Mouse (Mus musculus) CH12.LX (cell line): ENCODE measurements around the gene Fam49a. TPM values are rescaled to one million over a fixed set of nuclear protein-coding genes. Genes with fewer than 3 reads are reported as not detected.
A peak's percentile ranks its signal among the peaks of the same experiment; 100 is the strongest.

Experiments used
- DNase-seq: peaks from one replicate; pipeline ENCODE4 v3.0.0-alpha.2; 2013; ENCODE audit errors: extremely low read depth
- H3K27ac ChIP-seq: 2 replicates; pipeline ENCODE4 v1.5.1; 2012; ENCODE audit warnings: low read depth, mild to moderate bottlenecking, control low read depth, moderate library complexity; ENCODE audit not compliant: insufficient read depth
- H3K27me3 ChIP-seq: replicated peaks from 2 replicates; pipeline ENCODE3; 2012; ENCODE audit warnings: inconsistent platforms
- H3K36me3 ChIP-seq, 2 experiments: replicated peaks in 1 of 2; 2 replicates each; pipeline versions ENCODE3 to v1.6.1; 2012; ENCODE audit warnings: inconsistent platforms in 1 of 2, low read length in 1 of 2, mild to moderate bottlenecking in 1 of 2, mixed read lengths in 1 of 2, moderate library complexity in 1 of 2; ENCODE audit not compliant: control insufficient read depth in 1 of 2, insufficient read depth in 1 of 2
- H3K4me1 ChIP-seq, 2 experiments: 2 replicates each; pipeline ENCODE4 v1.6.1; 2012; ENCODE audit warnings: inconsistent platforms in 1 of 2, moderate library complexity in 1 of 2; ENCODE audit not compliant: insufficient read depth in 2 of 2, control insufficient read depth in 1 of 2
- H3K4me2 ChIP-seq: 2 replicates; pipeline ENCODE4 v1.6.1; 2012; ENCODE audit warnings: low read depth, mild to moderate bottlenecking, control low read depth; ENCODE audit not compliant: poor library complexity, insufficient read depth, severe bottlenecking
- H3K4me3 ChIP-seq, 3 experiments: fragments of 150-350 bp in 1 of 3; sonication (generic) in 1 of 3; replicated peaks in 1 of 3; 2 replicates each; pipeline versions ENCODE3 to v1.5.1; 2011 to 2012; ENCODE audit warnings: low read depth in 2 of 3, low read length in 2 of 3, mild to moderate bottlenecking in 2 of 3, moderate library complexity in 2 of 3, control low read depth in 1 of 3, improper control_type of control experiment in 1 of 3, inconsistent platforms in 1 of 3, mixed read lengths in 1 of 3; ENCODE audit not compliant: poor library complexity in 1 of 3
- H3K79me2 ChIP-seq: replicated peaks from 2 replicates; pipeline ENCODE4 v1.6.1; 2012; ENCODE audit warnings: mild to moderate bottlenecking, moderate library complexity; ENCODE audit not compliant: control insufficient read depth, poor library complexity, insufficient read depth, severe bottlenecking; ENCODE audit errors: extremely low read depth
- H3K9ac ChIP-seq: 2 replicates; pipeline ENCODE4 v1.6.1; 2012; ENCODE audit warnings: low read depth, mild to moderate bottlenecking, control low read depth, moderate library complexity; ENCODE audit not compliant: insufficient read depth
- H3K9me3 ChIP-seq: replicated peaks from 2 replicates; pipeline ENCODE3; 2012; ENCODE audit warnings: low read length, inconsistent platforms, mixed read lengths
- BHLHE40 ChIP-seq: IDR thresholded peaks from 2 replicates; pipeline ENCODE4 v1.6.1; 2011; ENCODE audit warnings: mild to moderate bottlenecking, low read depth, low read length, improper control_type of control experiment
- CHD1 ChIP-seq: IDR thresholded peaks from 2 replicates; pipeline ENCODE4 v1.6.1; 2012; ENCODE audit warnings: low read depth, low read length, improper control_type of control experiment, inconsistent platforms
- CHD2 ChIP-seq: IDR thresholded peaks from 2 replicates; pipeline ENCODE4 v1.6.1; 2011; ENCODE audit warnings: low read length, improper control_type of control experiment
- CTCF ChIP-seq, 2 experiments: IDR thresholded peaks in 1 of 2; conservative IDR thresholded peaks in 1 of 2; 2 replicates each; pipeline ENCODE4 v1.5.1; 2011 to 2012; ENCODE audit warnings: low read depth in 2 of 2, low read length in 2 of 2, improper control_type of control experiment in 1 of 2, inconsistent platforms in 1 of 2, mild to moderate bottlenecking in 1 of 2, moderate library complexity in 1 of 2
- E2F4 ChIP-seq: IDR thresholded peaks from 2 replicates; pipeline ENCODE4 v1.6.1; 2011; ENCODE audit warnings: low read depth, low read length, improper control_type of control experiment; ENCODE audit not compliant: insufficient replicate concordance
- ELF1 ChIP-seq: IDR thresholded peaks from 2 replicates; pipeline ENCODE4 v1.6.1; 2014; ENCODE audit warnings: low read depth, mild to moderate bottlenecking, inconsistent platforms, low read length, improper control_type of control experiment
- EP300 ChIP-seq: IDR thresholded peaks from 2 replicates; pipeline ENCODE4 v1.6.1; 2011; ENCODE audit warnings: low read length, improper control_type of control experiment
- GABPA ChIP-seq: IDR thresholded peaks from 2 replicates; pipeline ENCODE4 v1.6.1; 2012; ENCODE audit warnings: low read depth, low read length, improper control_type of control experiment, inconsistent platforms; ENCODE audit not compliant: insufficient replicate concordance
- HCFC1 ChIP-seq: IDR thresholded peaks from 2 replicates; pipeline ENCODE4 v1.6.1; 2012; ENCODE audit warnings: low read depth, mild to moderate bottlenecking, inconsistent platforms, low read length, improper control_type of control experiment
- IRF4 ChIP-seq: IDR thresholded peaks from 2 replicates; pipeline ENCODE4 v1.6.1; 2014; ENCODE audit warnings: low read depth, mild to moderate bottlenecking, inconsistent platforms, low read length, improper control_type of control experiment
- JUN ChIP-seq: IDR thresholded peaks from 2 replicates; pipeline ENCODE4 v1.6.1; 2011; ENCODE audit warnings: low read depth, mild to moderate bottlenecking, low read length, improper control_type of control experiment, moderate library complexity; ENCODE audit not compliant: insufficient read depth
- JUND ChIP-seq: conservative IDR thresholded peaks from 2 replicates; pipeline ENCODE4 v1.6.1; 2011; ENCODE audit warnings: low read depth, low read length, improper control_type of control experiment
- KAT2A ChIP-seq: IDR thresholded peaks from 2 replicates; pipeline ENCODE4 v1.6.1; 2012; ENCODE audit warnings: low read length, improper control_type of control experiment, inconsistent platforms; ENCODE audit not compliant: insufficient replicate concordance
- MEF2A ChIP-seq: IDR thresholded peaks from 2 replicates; pipeline ENCODE4 v1.6.1; 2014; ENCODE audit warnings: low read depth, mild to moderate bottlenecking, inconsistent platforms, low read length, improper control_type of control experiment, borderline replicate concordance
- MYC ChIP-seq: IDR thresholded peaks from 2 replicates; pipeline ENCODE4 v1.6.1; 2011; ENCODE audit warnings: low read depth, mild to moderate bottlenecking, improper control_type of control experiment, low read length
- NRF1 ChIP-seq: IDR thresholded peaks from 2 replicates; pipeline ENCODE4 v1.6.1; 2014; ENCODE audit warnings: low read depth, mild to moderate bottlenecking, inconsistent platforms, low read length, improper control_type of control experiment, moderate library complexity
- RAD21 ChIP-seq: IDR thresholded peaks from 2 replicates; pipeline ENCODE4 v1.6.1; 2011; ENCODE audit warnings: low read depth, mild to moderate bottlenecking, low read length, improper control_type of control experiment, moderate library complexity
- SIN3A ChIP-seq: IDR thresholded peaks from 2 replicates; pipeline ENCODE4 v1.6.1; 2012; ENCODE audit warnings: low read length, improper control_type of control experiment, inconsistent platforms
- SMC3 ChIP-seq: IDR thresholded peaks from 2 replicates; pipeline ENCODE4 v1.6.1; 2011; ENCODE audit warnings: low read depth, low read length, improper control_type of control experiment
- TCF12 ChIP-seq: IDR thresholded peaks from 2 replicates; pipeline ENCODE4 v1.6.1; 2014; ENCODE audit warnings: low read depth, mild to moderate bottlenecking, inconsistent platforms, low read length, improper control_type of control experiment
- UBTF ChIP-seq: IDR thresholded peaks from 2 replicates; pipeline ENCODE4 v1.6.1; 2012; ENCODE audit warnings: low read depth, mild to moderate bottlenecking, inconsistent platforms, low read length, improper control_type of control experiment, moderate library complexity
- USF2 ChIP-seq: conservative IDR thresholded peaks from 2 replicates; pipeline ENCODE4 v1.6.1; 2011; ENCODE audit warnings: low read depth, low read length, improper control_type of control experiment
- ZMIZ1 ChIP-seq: IDR thresholded peaks from 2 replicates; pipeline ENCODE4 v1.6.1; 2012; ENCODE audit warnings: low read depth, mild to moderate bottlenecking, inconsistent platforms, low read length, improper control_type of control experiment
- ZNF384 ChIP-seq: IDR thresholded peaks from 2 replicates; pipeline ENCODE4 v1.6.1; 2012; ENCODE audit warnings: low read depth, low read length, improper control_type of control experiment, inconsistent platforms
- dilution Hi-C: fragments of 300-500 bp; cut with MboI; formaldehyde crosslinking; loops from 2 replicates; pipeline ENCODE4 v1.14.3; 2020; ENCODE audit warnings: low sequenced_read_pairs; ENCODE audit not compliant: extremely low pct_unique_long_range_greater_than_20kb, extremely low pct_ligation_motif_present
- in situ Hi-C: fragments of 300-500 bp; cut with MboI; formaldehyde crosslinking; loops from 3 replicates; pipeline ENCODE4 v1.14.3; 2019; ENCODE audit warnings: low sequenced_read_pairs, low pct_ligation_motif_present, low pct_unique_long_range_greater_than_20kb, mixed read lengths
- polyA plus RNA-seq: library from polyadenylated mRNA; unstranded; fragments of >175 nt; gene quantifications from 2 replicates; pipeline ENCODE4 v1.2.1, GENCODE M21; 2012; ENCODE audit warnings: low read depth; ENCODE audit not compliant: insufficient read length
- total RNA-seq, 2 experiments: library from RNA; depleted of rRNA; stranded (reverse); fragments of 300-350 nt in 1 of 2; fragments of >200 nt in 1 of 2; gene quantifications; 2 replicates each; pipeline ENCODE4 v1.2.3; 2012 to 2014

Fam49a gene
- total and polyA plus RNA-seq, 3 experiments = 11.4 to 21.3 (median 17.9) TPM

- in situ Hi-C loops = no loop called here
- peak; percentile 50 for DNase-seq
These were observed 51.5 kb downstream of the Fam49a start for GRCm38 (mm10) chr12:12313437-12313836.

DNA sequence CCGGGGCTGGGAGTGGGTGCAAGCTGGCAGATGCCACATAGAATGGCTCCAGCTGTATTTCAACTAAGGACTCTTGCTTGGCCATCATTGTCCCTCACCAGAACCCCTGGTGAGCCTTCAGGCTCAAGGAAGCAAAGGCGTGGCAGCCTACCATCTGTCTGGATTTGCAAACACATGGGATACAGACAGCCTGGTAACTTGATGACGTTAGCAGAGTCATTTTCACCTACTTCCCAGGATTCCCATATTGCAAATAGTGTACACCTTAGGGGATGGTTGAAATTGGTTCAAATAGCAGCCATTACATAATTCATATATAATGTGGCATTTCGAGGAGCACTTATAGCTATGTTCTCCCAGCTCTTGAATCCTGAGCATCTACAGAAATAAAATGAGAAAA, 52.0 kb downstream of the Fam49a start:
- DNase-seq = no peak
- Histone ChIP-seq H3K4me1 (peaks cover 0 to 44% of the 10 kb centered on the region in 2 experiments; a peak in 2 of 4 replicates), H3K27me3 (no peaks in the 10 kb centered on the region), H3K9me3 (no peaks in the 10 kb centered on the region), H3K36me3 (peaks cover 0 to 57% of the 10 kb centered on the region in 2 experiments), H3K79me2 (no peaks in the 10 kb centered on the region), H3K27ac (no peak overlapping the region), H3K4me2 (no peak overlapping the region), H3K4me3 (no peak overlapping the region), H3K9ac (no peak overlapping the region)
- TF ChIP-seq E2F4 (no peak), UBTF (no peak), JUND (no peak), KAT2A (no peak), NRF1 (no peak), JUN (no peak)
- in situ Hi-C loops (no loop called here), dilution Hi-C loops (no loop called here)

More at GRCm38 (mm10) chr12:12313437-12313836, 51.5 kb downstream of the Fam49a start:
- Histone ChIP-seq H3K4me2 (no peak overlapping the region), H3K9me3 (no peaks in the 10 kb centered on the region), H3K27ac (no peak overlapping the region), H3K36me3 (peaks cover 0 to 52% of the 10 kb centered on the region in 2 experiments), H3K27me3 (no peaks in the 10 kb centered on the region), H3K9ac (no peak overlapping the region), H3K4me3 (no peak overlapping the region), H3K79me2 (no peaks in the 10 kb centered on the region), H3K4me1 (peaks cover 0 to 44% of the 10 kb centered on the region in 2 experiments; a peak in 2 of 4 replicates)
- dilution Hi-C loops = no loop called here
- TF ChIP-seq TCF12 = no peak
- TF ChIP-seq JUN = no peak
- no peak for TF ChIP-seq HCFC1
- TF ChIP-seq CHD2 = no peak
- TF ChIP-seq RAD21 = peak; percentile 52
- peak; percentile 87 for TF ChIP-seq SMC3
- TF ChIP-seq CTCF (conservative IDR thresholded peaks at IDR 0.05 in 1 of 2, IDR thresholded peaks at IDR 0.05 in 1 of 2; ENCODE audit: low read depth in 2 of 2, low read length in 2 of 2) = peak; percentile 65 to 71
- TF ChIP-seq ZNF384 = no peak
- no peak for TF ChIP-seq JUND
- no peak for TF ChIP-seq MYC

GRCm38 (mm10) chr12:12314326-12314725, 52.4 kb downstream of the Fam49a start:
- DNase-seq = no peak
- peaks cover 0 to 58% of the 10 kb centered on the region in 2 experiments for H3K36me3 ChIP-seq
- dilution Hi-C loops = no loop called here
- no peaks in the 10 kb centered on the region for H3K9me3 ChIP-seq
- H3K4me2 ChIP-seq = no peak overlapping the region
- TF ChIP-seq RAD21 (no peak), ZMIZ1 (no peak), ELF1 (no peak), ZNF384 (no peak), BHLHE40 (no peak), UBTF (no peak), IRF4 (no peak), GABPA (no peak), HCFC1 (no peak), TCF12 (no peak), EP300 (no peak), CHD1 (no peak), NRF1 (no peak), USF2 (no peak), JUND (no peak), SMC3 (no peak), SIN3A (no peak), KAT2A (no peak), MEF2A (no peak)
- TF ChIP-seq, all 38 proteins: peak for 0
- in situ Hi-C loops = no loop called here
- Histone ChIP-seq H3K4me1 (peaks cover 0 to 44% of the 10 kb centered on the region in 2 experiments; a peak in 2 of 4 replicates), H3K27me3 (no peaks in the 10 kb centered on the region), H3K4me3 (no peak overlapping the region), H3K9ac (no peak overlapping the region), H3K27ac (no peak overlapping the region), H3K79me2 (no peaks in the 10 kb centered on the region)
